Mouse (Mus musculus): Measurements from ENCODE around the gene Ncoa3.

Gene Ncoa3

GRCm38 (mm10) chr2:166042542-166042941 is 50.1 kb downstream of the Ncoa3 start:
- DNase-seq: no peak

- no peak for DNase-seq
Measured at GRCm38 (mm10) chr2:166045006-166045405, 52.6 kb downstream of the Ncoa3 start.

- peak; percentile 49 for DNase-seq
Measured at GRCm38 (mm10) chr2:166045549-166046501, 53.4 kb downstream of the Ncoa3 start.

GRCm38 (mm10) chr2:166047931-166048330 is 55.5 kb downstream of the Ncoa3 start:
- peak; percentile 71 for DNase-seq

- no peak for DNase-seq
Measured at GRCm38 (mm10) chr2:166048852-166049251, 56.4 kb downstream of the Ncoa3 start.

GRCm38 (mm10) chr2:166051421-166051820 is 59.0 kb downstream of the Ncoa3 start:
- DNase-seq: no peak

- DNase-seq: no peak
Measured at GRCm38 (mm10) chr2:166051966-166052365, 59.5 kb downstream of the Ncoa3 start.

GRCm38 (mm10) chr2:166054002-166054539 is 61.6 kb downstream of the Ncoa3 start:
- DNase-seq: no peak

- peak; percentile 54 for DNase-seq
Measured at GRCm38 (mm10) chr2:166059684-166060423, 67.4 kb downstream of the Ncoa3 start.

GRCm38 (mm10) chr2:166062008-166062407 is 69.6 kb downstream of the Ncoa3 start:
- DNase-seq: no peak

GRCm38 (mm10) chr2:166062431-166062830 is 70.0 kb downstream of the Ncoa3 start:
- DNase-seq: no peak

- no peak for DNase-seq
Measured at GRCm38 (mm10) chr2:166066434-166066833, 74.0 kb downstream of the Ncoa3 start.

GRCm38 (mm10) chr2:166068261-166068660 is 75.8 kb downstream of the Ncoa3 start:
- no peak for DNase-seq

GRCm38 (mm10) chr2:166069164-166069563 is 76.7 kb downstream of the Ncoa3 start:
- DNase-seq: no peak

- DNase-seq: no peak
Measured at GRCm38 (mm10) chr2:166069738-166070137, 77.3 kb downstream of the Ncoa3 start.

- no peak for DNase-seq
Measured at GRCm38 (mm10) chr2:166071481-166071880, 79.0 kb downstream of the Ncoa3 start.

GRCm38 (mm10) chr2:166071889-166072288 is 79.5 kb downstream of the Ncoa3 start:
- no peak for DNase-seq

- DNase-seq: no peak
Measured at GRCm38 (mm10) chr2:166073082-166073481, 80.6 kb downstream of the Ncoa3 start.

- DNase-seq: no peak
Measured at GRCm38 (mm10) chr2:166074322-166074721, 81.9 kb downstream of the Ncoa3 start.

GRCm38 (mm10) chr2:166077371-166077770 is 84.9 kb downstream of the Ncoa3 start:
- no peak for DNase-seq

- no peak for DNase-seq
Measured at GRCm38 (mm10) chr2:166079231-166079630, 86.8 kb downstream of the Ncoa3 start.

GRCm38 (mm10) chr2:166079961-166080885 is 87.8 kb downstream of the Ncoa3 start:
- peak; percentile 65 for DNase-seq
